Mouse (Mus musculus) thymus, postnatal 10 days (tissue): Measurements from ENCODE around the gene Kifap3.
A peak's percentile ranks its signal among the peaks of the same experiment; 100 is the strongest.

ENCODE experiments used
- DNase-seq, 2 experiments: peaks; one replicate each; pipeline ENCODE4 v3.0.0; 2021; ENCODE audit warnings: low spot score in 2 of 2

Kifap3 gene

DNA sequence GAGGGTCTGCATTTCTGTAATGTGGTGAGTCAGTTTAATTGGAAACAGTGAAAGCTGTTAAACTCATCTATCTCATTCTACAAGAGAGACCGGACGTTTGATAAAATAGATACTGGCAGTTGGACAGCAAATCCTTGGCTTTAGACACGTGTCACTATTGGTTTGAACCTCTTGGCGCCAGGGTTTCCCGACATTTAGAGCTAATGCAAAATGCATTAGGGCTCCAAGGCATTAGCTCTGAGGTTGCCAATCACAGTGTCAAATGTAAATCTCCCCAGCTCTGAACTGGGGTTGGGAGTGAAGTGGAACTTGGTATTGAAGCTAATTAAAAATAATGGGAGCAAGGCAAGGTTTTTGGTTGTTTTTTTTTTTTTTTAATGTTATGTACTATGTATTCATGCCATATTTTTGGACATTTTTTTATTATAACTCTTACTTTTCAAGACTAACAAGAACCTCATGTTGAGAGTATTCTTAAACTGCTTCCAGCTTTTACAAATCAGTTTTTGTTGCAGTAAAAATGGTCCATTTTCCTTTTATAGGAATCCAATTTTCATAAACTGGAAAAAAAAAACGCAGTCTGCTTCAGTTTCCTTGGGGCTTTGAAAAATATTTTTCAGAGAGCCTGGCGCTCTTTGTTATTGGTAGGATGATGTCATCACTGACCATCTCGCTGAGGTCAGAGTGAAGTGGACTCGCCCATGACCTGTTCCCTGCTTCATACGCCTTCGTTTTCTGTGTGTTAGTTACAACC, 114.6 kb downstream of the Kifap3 start:
- no peak for DNase-seq

DNA sequence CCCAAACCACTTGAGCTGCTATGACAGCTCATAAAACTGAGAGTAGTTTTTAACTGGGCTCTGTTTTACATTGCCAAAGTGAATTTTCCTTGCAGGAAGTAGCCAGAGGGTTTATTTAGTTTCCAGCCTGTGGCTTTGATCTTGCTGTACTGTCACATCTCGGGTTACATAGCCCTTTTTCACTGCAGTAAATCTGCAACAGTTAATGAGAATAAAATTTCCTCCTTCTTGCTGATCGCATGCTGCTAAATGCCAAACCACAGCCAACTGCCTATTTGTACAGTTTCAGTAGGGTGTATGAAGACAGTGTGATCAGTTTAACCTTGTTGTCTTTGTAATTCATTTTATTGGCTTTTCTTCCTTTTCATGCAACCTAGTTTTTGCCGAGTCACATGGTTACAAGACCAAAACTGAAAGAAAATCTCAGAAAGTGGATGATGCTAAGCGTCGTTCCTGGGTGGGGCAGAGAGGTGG, 118.9 kb downstream of the Kifap3 start:
- DNase-seq = no peak

DNA sequence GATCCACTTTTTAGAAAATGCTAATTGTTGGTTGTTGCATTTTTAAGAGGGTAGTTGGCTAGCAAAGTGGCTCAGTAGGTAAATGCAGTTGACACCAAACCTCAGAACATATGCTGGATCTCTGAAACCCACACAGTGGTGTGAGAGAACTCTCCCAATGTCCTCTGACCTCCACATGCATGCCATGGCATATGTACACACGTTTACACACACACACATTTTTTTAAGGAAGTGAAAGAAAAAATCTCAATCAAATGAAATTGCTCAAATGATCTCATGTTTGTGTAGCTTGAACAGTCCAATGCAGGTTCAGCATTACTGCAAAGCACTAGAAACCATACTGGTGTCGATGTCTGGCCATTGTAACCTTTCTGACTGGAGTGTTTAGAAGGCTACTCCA, 120.2 kb downstream of the Kifap3 start:
- DNase-seq = no peak

DNA sequence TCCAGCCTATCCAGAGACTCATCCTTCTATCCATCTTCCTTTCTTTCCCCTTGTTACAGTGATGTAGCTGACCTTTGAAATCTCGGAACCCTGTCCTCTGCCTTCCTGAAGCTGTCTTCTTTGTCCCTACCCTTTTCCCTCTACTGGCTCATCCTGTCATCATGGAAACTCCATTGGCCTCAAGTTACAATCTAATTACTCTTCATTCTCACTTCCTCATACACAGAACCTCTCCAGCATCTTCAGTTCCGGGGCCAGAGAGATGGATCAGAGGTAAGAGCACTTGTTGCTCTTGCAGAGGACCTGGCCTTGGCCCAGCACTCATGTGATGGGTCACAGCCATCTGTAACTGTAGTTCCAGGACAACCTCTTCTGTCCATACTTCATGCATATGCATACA, 120.8 kb downstream of the Kifap3 start:
- DNase-seq = no peak

DNA sequence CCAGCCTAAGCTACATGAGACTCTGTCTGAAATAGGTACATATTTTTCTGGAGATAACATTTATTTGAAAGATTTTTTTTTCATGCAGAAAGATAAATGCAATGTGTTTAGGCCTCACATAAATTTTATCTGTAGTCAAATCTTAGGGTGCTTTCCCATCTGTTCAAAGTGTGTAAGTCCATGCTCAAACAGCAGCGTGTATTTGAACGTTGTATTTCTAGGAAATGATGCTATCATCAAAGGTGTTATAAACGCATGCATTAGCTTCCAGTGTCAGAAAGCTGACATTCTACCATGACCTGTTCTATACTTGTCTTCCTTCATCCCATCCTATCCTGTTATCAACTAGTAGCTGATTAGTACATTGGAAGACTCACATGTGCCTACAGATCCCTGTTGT, 124.0 kb downstream of the Kifap3 start:
- no peak for DNase-seq

DNA sequence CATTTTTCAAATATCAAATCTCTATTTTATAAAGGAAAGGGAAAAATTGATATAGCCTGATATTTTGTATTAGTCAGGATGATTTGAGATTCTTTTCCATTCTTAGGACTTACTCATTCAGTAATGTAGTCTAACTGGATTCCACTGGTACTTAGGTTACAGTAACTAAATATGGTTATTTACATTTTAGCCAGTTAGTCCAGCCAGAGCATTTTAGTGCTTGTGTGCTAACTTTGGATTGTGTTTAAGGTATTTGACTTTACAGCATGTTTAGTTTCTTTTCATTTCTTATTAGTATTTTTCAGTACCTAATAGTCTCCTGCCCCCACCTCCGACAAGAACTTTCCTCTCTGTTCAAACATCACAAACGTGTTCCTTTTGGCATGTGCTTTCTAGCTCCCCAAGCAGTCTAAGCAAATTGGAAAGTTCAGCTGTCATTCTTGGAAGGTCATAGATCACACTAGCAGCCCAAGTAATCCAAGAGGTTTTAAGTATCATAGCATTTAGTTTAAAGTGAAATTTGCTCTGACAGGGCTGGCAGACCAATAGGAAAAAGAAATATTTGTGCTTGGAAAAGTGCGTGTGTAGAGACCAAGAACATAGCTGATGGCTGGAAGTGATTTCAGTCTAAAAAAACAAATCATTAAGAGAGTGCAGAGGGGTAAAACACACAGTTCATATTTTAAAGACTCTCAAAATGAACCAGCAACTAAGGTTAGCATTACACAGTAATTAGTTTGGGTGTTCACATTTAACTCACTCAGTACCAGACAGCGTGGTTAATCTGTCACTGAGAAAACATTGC, 127.8 kb downstream of the Kifap3 start:
- DNase-seq = no peak

DNA sequence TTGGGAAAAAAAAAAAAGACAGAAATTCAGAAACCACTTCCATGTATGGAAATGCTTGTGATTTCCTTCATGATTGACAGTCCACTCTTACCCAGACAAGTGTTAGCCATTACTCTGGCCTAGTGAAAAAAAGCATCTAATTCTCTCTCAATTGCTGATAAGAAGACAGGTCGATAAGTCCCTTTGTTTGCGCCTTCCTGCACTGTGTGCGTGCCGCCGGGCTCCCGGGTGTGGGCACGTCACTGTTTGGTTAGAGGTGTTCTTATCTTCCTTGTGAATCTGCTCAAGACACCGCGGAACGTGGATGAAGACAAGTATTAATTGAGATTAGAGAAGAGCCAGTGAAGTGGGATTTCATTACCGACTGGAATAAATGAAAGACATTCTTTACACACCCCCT, 129.0 kb downstream of the Kifap3 start:
- no peak for DNase-seq

DNA sequence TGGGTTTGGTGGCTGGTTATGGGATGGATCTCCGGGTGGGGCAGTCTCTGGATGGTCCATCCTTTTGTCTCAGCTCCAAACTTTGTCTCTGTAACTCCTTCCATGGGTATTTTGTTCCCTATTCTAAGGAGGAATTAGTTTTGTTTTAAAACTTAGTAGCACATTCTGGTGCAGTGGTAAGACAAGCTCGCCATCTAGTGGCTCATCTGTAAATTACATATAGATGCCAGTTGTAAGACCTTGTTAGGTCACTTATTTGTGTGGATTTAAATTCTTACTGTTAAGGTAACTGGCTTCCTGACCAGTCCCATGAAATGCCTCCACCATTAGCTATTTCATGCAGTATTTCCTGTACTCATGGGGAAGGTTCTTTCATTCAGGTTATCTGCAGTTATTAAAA, 131.0 kb downstream of the Kifap3 start:
- peak in 1 of 2 experiments; percentile 33 for DNase-seq

DNA sequence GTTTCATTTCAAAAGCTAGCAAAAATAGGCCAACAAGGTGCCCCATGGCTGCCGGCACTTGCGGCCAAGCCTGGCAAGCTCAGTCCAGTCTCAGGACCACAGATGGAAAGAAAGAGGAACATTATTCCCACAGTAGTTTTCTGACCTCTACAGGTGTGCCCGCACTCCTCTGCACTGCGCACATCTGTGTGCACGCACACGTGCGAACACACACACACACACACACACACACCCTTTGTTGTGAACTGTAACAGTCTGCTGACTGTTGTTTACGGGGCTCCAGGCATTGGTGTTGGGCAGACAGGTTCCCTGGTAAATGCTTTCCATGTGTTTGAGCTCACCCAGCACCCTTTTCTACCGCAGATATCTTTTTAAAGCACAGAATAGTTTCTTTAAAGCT, 131.4 kb downstream of the Kifap3 start:
- no peak for DNase-seq

DNA sequence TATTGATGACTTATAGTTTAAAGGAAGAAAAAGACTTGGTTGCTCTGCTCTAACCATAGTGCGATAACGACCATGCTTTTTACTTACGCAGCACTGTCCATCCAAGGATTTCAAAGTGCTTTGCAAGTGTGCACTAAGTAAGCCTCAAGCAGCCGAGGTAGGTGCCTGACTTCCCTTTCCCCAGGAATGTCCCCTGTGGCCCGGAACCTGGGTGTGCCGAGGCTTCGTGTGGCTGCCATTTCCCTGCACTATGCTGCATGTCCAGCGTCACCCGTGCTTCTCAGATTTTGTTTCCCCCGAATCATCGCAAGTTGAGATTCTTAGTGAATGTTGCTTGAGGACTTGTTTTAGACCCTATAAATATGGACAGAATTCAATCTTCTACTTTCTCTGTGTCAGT, 132.6 kb downstream of the Kifap3 start:
- no peak for DNase-seq

DNA sequence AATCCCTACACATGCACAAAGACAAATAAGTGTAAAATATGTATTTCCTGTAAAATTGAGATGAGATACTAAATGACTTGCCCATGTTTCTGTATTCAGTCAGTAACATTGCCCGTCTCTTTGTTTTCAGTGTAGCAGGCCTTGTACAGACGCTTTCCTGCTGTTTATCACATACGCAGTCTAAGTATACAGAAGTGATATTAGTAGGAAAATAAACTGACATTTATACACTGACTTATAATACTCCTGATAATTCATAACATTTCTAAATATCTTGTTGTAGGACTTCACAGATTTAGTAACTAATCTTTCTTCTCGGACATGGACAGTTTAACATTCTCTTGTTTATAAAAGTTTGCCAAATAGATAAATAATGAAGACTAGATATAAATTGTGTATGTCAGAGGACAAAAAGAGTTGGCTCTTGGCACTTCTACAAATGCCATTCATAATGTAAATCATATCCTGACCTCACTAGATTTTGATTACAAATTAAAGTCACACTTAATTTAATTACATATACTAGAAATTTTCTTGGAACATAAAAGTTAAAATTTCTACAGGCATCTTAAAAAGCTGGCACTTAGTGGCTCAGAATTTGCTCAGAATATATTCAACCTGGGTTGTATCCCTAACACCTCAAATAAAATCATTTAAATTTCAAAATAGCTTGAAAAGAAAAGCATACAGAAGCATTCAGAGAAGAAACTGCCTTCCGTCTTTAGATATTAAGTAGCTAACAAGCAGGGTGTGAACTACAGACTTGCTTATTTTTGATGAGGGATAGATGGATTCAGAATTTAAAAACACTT, 138.2 kb downstream of the Kifap3 start:
- DNase-seq = no peak

DNA sequence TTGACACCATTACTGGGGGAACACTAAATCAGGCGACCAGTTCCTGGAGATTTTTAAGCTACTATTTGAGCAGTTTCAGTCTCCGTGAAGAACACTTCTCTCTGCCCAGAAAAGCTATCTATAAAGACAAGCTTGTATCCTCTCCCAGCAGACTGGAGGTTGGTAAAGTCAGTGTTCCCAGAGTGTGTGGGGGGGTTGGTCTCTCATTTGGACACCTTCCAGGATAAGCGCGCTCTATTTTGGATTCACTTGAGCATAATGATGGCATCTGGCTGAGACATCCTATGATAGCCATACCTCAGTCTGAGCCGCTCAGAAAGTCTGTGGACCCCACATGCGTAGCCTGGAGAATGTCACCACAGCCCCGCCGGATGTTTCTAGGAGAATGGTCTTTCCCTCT, 144.7 kb downstream of the Kifap3 start:
- no peak for DNase-seq

DNA sequence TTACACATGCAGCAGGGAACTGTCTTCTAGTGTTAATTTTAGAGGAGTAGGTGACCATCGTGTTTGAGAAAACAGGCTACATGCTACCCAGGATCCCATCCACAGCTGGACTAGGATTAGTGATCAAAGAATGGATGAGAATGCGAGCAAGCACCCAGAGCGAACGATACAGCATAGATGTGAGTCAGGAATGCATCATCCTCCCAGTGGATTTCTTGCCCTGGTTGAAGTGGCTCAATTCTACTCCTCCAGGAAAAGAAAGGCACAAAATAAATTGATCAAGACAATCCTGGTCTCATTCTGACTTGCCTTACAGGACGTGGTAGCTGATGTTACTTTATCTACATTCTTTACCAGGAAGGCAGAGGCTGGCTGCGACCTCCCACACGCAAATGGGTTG, 149.5 kb downstream of the Kifap3 start, which contains the start of gene Scyl3:
Scyl3 (plus strand) TSS at position 255 of the 400 bp plus-strand sequence.
- DNase-seq = no peak

DNA sequence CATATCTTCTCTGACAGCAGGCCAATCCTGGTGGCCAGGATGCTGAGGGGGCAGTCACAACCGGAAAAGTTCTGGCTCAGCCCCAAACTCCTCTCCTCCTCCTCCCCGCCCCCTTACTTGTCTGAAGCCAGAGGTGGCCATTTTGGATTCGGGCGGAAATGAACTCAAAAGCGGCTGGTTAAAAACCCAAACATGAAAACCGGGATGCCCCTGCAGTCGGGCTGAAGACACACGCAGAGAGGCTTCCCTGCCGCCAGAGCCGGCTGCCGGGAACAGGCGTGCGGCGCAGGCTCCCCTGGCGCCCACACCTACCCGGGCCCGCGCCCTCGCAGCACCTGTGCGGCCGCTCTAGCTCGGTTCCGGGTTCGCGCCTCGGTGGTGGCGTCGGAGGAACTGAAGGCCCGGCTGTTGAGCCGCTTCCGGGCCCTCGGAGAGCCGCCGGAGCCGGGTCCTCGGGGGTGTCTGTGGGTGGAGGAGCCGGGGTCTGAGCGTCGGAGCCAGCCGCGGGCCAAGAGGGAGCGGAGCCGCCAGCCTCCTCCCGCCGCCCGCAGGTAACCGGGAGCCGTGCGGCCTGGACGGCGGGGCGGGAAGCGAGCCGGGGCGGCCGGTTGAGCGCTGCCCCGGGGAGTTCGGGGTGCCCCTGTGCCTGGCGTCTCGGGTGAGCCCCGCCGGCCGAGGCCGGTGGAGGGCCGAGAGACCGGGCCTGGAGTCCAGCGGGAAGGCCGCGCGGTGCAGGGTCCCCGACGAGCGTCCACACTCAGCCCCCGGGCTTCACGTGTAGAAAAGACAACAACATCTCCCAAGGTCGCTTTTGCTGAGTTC, 150.5 kb downstream of the Kifap3 start:
- peak; percentile 81 to 84 for DNase-seq

DNA sequence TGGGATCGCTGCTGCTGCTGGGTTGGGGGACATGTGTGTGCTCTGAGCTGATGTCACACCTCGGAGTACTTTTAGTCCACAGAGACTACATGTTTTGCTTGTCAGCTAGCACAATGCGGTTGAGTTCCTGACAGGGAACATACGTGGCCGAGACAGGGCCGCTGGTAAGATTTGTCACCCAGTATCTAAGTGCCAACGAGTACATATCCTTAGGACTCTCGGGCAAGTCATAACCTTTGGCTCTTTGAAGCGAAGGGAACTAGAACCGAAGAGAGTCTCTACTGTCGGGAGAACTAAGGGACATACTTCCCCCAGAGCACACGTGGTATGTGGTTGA, 151.0 kb downstream of the Kifap3 start:
- no peak for DNase-seq

DNA sequence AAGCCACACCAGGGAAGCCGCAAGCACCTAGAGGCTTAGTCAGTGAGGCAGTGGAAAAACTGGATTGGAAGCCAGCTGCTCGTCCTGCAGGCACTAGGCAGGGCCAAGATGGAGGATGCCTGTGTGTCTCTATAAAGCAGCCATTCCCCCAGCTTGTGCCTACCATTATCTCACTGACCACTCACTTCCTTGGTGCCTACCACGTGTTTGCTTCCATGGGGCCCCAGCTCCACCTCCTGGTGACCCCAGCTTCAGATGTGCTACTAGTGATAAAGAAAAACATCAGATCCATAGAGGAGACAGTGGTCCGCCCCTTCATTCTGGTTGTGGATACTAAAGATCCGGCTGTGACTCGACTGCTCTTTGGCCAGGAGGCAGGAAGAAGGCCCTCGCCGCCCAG, 152.4 kb downstream of the Kifap3 start:
- no peak for DNase-seq

DNA sequence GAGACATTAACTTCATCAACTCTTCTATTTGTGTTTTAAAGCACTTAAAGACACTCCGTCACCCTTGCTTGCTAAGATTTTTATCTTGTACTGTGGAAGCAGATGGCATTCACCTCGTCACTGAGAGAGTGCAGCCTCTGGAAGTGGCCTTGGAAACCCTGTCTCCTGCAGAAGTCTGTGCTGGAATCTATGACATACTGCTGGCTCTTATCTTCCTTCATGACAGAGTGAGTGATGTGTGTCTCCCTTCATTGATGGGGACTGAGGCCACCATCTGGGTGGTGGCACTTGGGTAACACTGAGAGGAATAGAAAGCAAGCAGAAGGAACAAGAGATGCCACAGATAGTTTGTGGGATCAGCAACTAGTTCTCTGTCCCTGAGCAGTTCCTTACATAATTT, 155.2 kb downstream of the Kifap3 start:
- no peak for DNase-seq

DNA sequence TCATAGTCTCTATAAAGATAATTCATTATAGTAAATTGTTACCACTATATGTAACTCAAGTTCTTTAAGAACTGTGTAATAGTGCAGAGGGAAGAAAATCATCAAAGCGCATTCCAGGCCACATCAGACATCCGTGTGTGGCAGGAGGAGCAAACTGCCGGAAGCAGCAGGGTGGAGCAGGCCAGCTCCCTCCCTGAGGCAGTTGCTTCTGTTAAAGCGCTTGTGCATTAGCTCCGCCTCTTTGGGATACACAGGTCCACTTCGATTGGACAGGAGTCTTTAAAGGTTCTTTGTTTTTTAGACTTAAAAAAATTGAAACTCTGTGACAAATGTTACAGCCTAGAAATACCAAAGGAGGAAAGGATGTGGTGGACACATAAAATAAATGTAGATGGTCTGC, 162.7 kb downstream of the Kifap3 start:
- no peak for DNase-seq

DNA sequence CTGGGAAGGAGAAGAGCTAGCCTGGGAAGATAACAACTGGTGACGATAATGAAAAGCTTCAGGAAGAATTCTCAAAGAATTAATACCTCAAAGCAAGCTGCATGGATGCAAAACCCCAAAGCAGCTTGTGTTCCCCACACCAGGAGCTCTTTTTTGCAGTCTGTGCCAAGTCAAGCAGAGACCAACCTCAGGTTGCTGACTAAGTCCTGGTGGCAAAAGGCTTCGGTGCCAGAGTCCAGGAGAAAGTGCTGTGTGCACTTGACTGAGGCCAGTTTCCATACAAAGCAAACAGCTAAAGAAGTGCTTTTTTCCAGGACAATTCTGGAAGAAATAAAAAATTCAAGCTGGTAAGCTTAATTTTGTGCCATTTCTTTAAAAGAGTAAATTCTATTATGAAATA, 174.0 kb downstream of the Kifap3 start:
- DNase-seq = no peak

DNA sequence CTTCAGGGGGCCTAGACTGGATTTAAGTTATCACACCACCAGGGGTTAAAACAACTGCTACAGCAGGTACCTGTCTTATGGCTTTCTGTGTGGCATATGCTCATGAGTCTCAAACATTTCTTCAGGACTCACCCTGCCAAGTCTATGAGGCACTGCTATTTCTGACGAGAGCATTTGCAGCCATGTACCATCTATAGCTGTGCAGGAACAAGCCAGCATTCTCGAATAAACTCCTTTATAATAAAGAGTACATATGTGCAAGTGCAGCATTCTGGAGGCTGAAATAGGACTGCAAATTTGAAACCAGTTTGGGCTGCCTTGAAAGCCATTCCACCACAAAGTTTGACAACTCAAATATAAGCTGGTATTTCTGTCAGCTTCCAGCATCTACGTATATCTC, 178.7 kb downstream of the Kifap3 start:
- no peak for DNase-seq

DNA sequence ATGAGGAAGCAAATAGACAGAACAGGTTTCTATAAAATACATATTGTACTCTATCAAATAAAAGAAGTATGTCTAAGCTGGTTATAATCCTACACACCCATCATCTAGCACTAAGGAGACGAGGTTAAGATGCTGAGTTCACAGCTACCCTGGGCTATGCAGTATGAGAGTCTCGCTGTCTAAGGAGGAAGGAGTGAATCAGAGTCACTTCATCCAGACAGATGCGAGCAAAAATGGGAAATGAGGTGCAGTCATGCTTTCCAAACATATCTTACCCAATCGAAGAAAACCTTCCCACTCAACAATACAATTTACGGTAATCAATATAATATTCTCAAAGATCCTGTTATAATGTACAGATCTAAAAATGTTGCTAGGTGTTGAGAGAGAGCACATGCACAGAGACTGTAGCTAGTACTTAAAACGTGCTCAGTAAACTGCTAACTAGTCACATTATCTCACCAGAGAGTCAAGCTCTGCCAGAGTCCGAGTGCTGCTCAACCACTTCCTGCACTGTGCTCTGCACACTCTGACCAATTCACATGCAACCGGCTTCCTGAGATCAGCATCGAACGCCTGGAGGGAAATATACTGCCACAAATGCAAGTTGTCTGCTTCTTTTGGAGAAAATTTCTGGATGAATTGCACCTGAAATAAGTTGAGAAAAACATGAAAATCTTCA, 184.8 kb downstream of the Kifap3 start:
- DNase-seq = no peak
